Mouse (Mus musculus): ENCODE measurements around the gene F2rl1. TPM values are rescaled to one million over a fixed set of nuclear protein-coding genes. Genes with fewer than 3 reads are reported as not detected.
A peak's percentile ranks its signal among the peaks of the same experiment; 100 is the strongest.

The F2rl1 gene
- polyA plus RNA-seq (2015; fragmentation: Nextera tagmentation; extraction: Ambion mirVana): 0.11 TPM in 1 of 2 replicates, not detected in the other

DNA sequence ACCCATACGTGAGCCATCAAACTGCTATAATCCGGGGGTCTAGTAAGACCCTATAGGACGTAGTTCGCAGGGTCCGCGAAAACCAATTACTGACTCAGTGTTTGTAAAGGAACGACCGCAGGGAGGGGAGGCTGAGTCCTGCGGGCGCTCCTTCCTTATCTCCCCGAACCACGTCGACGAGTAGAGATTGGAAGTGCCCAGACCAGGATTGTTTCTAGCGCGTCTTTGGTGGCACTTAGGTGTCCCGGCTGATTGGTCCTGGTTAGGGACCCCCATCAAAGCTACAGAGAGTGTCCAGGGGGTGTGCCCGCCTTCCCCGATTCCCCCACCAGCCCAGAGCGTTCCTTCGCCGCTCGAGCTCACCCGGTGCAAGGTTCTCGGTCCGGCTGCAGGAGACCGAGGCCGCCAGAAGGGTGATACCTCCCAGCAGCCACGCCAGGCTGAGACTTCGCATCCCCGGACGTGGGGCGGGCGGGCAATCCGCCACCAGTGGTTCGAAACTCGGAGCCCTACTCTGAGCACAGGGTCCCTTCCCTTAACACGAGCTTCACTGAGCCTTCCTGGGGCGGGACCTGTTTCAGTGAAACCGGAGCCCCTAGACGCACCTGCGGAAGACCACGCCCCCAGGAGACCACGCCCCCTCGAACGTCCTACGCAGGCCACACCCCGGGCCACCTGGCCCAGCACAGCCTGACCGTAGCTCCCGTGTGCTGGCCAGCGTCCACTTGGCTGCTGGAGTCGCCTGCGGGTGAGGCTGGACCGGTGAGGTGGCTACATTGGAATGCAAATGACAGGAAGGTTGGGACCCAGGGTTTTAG, at the start of gene F2rl1:
Gene F2rl1, minus strand, starts transcription at position 554 of the 818 bp plus-strand sequence.
- Histone ChIP-seq H3K9ac (replicated peaks; ENCODE audit: low read depth, low read length) (peak within 1 kb of the TSS; percentile 33), H3K36me3 (ENCODE audit: control insufficient read depth, insufficient read depth) (no peaks in the 10 kb centered on the region), H3K9me3 (ENCODE audit: control insufficient read depth, low read length) (no peaks in the 10 kb centered on the region), H3K4me2 (ENCODE audit: low read length) (peak within 1 kb of the TSS; percentile 74), H3K4me1 (replicated peaks; ENCODE audit: control insufficient read depth, insufficient read depth, low read length) (peaks cover 14% of the 10 kb centered on the region), H3K27ac (ENCODE audit: low read length) (no peak within 1 kb of the TSS), H3K4me3 (replicated peaks; ENCODE audit: low read length) (peak within 1 kb of the TSS; percentile 41), H3K27me3 (replicated peaks; ENCODE audit: control insufficient read depth, insufficient read depth, low read length) (peaks cover 30% of the 10 kb centered on the region)
- ATAC-seq: peak; percentile 69
- WGBS: under 1% methylated on average over 54 of the region's 54 CpGs

DNA sequence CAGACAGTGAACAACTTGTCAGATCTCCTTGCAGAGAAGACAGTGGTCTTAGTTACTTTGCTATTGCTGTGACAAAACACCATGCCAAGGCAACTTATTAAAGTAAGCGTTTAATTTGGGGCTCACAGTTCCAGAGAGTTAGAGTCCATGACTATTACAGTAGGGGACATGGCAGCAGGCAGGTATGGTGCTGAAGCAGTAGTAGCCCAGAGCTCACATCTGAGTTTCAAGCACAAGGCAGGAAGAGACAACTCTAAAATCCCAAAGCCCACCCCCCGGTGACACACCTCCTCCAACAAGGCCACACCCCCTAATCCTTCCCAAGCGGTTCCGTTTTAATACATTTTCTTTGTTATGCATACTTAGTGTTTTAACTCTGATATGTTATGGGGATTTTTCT, 45.9 kb upstream of the F2rl1 start:
- Histone ChIP-seq H3K9me3 (ENCODE audit: control insufficient read depth, low read length) (peaks cover 3% of the 10 kb centered on the region; the same call in 1 of the 2 replicates), H3K4me1 (replicated peaks; ENCODE audit: control insufficient read depth, insufficient read depth, low read length) (no peaks in the 10 kb centered on the region), H3K36me3 (ENCODE audit: control insufficient read depth, insufficient read depth) (no peaks in the 10 kb centered on the region), H3K27ac (ENCODE audit: low read length) (no peak overlapping the region), H3K27me3 (replicated peaks; ENCODE audit: control insufficient read depth, insufficient read depth, low read length) (no peaks in the 10 kb centered on the region), H3K4me3 (replicated peaks; ENCODE audit: low read length) (no peak overlapping the region), H3K4me2 (ENCODE audit: low read length) (no peak overlapping the region), H3K9ac (replicated peaks; ENCODE audit: low read depth, low read length) (no peak overlapping the region)
- ATAC-seq: no peak
- WGBS: 94% methylated on average over 4 of the region's 4 CpGs

DNA sequence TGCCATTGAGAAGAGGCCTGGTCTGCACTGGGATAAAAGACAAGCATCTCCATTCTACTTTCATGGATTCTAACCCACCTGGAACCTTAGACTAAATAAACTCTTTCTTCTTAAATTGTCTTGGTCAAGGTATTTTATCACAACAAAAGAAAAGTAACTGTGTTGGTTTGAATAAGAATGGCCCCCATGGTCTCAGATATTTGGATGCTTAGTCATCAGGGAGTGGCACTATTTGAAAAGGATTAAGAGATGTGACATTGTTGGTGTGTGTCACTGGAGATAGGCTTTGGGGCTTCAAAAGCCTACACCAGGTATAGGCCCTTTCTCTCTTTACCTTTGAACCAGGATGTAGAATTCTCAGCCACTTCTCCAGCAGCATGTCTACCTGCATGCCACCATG, 44.3 kb upstream of the F2rl1 start:
- no peak for ATAC-seq
- no peaks in the 10 kb centered on the region for H3K36me3 ChIP-seq (ENCODE audit: control insufficient read depth, insufficient read depth)
- peaks cover 3% of the 10 kb centered on the region; the same call in 1 of the 2 replicates for H3K9me3 ChIP-seq (ENCODE audit: control insufficient read depth, low read length)
- H3K4me2 ChIP-seq (ENCODE audit: low read length): no peak overlapping the region
- no peaks in the 10 kb centered on the region for H3K4me1 ChIP-seq (replicated peaks; ENCODE audit: control insufficient read depth, insufficient read depth, low read length)
- H3K27ac ChIP-seq (ENCODE audit: low read length): no peak overlapping the region
- H3K9ac ChIP-seq (replicated peaks; ENCODE audit: low read depth, low read length): no peak overlapping the region
- H3K27me3 ChIP-seq (replicated peaks; ENCODE audit: control insufficient read depth, insufficient read depth, low read length): peaks cover 3% of the 10 kb centered on the region; the same call in 1 of the 2 replicates
- no peak overlapping the region for H3K4me3 ChIP-seq (replicated peaks; ENCODE audit: low read length)

DNA sequence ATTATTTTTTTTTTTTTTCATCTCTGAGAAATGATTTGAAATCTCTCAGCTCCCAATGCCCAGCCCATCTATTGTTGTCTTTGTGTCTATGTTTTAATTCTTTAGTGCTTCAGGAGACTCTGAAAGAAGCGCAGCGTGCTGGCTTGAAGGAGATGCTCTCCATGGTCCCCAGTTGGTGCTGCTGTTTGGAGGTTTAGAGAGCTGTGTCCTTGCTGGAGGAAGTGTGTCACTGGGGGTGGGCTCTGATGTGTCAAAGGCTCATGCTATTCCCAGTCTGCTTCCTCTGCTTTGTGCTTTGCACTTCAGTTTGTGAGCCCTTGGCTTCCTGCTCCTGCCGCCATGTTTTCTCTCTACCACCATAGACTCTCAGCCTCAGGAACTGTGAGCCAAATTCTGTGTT, 43.3 kb upstream of the F2rl1 start:
- 100% methylated on average over 3 of the region's 3 CpGs for WGBS

DNA sequence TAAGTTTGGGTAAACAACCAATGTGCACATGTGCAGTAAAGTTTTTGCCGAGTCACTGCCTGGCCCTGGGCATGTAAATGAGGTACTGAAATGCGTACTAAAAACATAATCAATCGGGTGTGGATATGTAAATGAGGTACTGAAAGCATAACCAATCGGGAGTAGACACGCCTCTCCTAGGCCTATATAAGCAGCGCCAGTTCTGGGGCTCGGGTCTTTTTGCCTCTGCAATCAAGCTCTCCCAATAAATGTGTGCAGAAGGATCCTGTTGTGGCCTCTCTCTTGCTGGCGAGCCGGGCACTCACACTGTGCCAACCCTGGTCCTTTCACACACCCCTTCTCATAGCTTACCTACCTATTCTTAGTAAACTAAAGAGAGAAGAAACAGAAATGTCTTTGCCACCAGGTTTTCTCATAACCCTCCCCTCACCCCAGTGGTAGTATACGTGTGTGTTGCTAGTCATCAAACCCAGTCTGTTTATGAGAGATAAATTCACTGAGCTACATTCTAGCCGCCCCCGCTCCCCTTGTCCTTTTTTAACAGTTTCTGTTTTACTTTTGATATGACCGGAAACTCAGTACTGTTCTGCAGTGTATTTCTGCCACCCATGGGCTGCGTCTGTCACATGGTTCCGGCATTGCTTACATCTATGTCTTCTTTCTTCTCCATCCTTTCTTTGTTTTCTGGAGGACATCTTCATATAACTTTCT, 42.0 kb upstream of the F2rl1 start:
- H3K27me3 ChIP-seq (replicated peaks; ENCODE audit: control insufficient read depth, insufficient read depth, low read length): peaks cover 3% of the 10 kb centered on the region; the same call in 1 of the 2 replicates
- H3K9ac ChIP-seq (replicated peaks; ENCODE audit: low read depth, low read length): no peak overlapping the region
- WGBS: 90% methylated on average over 15 of the region's 15 CpGs
- H3K9me3 ChIP-seq (ENCODE audit: control insufficient read depth, low read length): peaks cover 3% of the 10 kb centered on the region; the same call in 1 of the 2 replicates
- 0 out of 2 replicates have a peak, but pooled peaks cover 3% of the 10 kb centered on the region for H3K4me1 ChIP-seq (replicated peaks; ENCODE audit: control insufficient read depth, insufficient read depth, low read length)
- no peaks in the 10 kb centered on the region for H3K36me3 ChIP-seq (ENCODE audit: control insufficient read depth, insufficient read depth)
- no peak overlapping the region for H3K4me2 ChIP-seq (ENCODE audit: low read length)
- H3K27ac ChIP-seq (ENCODE audit: low read length): no peak overlapping the region
- H3K4me3 ChIP-seq (replicated peaks; ENCODE audit: low read length): no peak overlapping the region
- no peak for ATAC-seq

More for the DNA sequence above, 43.3 kb upstream of the F2rl1 start:
- H3K4me1 ChIP-seq (replicated peaks; ENCODE audit: control insufficient read depth, insufficient read depth, low read length): no peaks in the 10 kb centered on the region
- H3K27ac ChIP-seq (ENCODE audit: low read length): no peak overlapping the region
- peaks cover 3% of the 10 kb centered on the region; the same call in 1 of the 2 replicates for H3K9me3 ChIP-seq (ENCODE audit: control insufficient read depth, low read length)
- no peaks in the 10 kb centered on the region for H3K36me3 ChIP-seq (ENCODE audit: control insufficient read depth, insufficient read depth)
- no peak overlapping the region for H3K4me3 ChIP-seq (replicated peaks; ENCODE audit: low read length)
- H3K9ac ChIP-seq (replicated peaks; ENCODE audit: low read depth, low read length): no peak overlapping the region
- no peak for ATAC-seq
- H3K27me3 ChIP-seq (replicated peaks; ENCODE audit: control insufficient read depth, insufficient read depth, low read length): peaks cover 3% of the 10 kb centered on the region; the same call in 1 of the 2 replicates
- H3K4me2 ChIP-seq (ENCODE audit: low read length): no peak overlapping the region

DNA sequence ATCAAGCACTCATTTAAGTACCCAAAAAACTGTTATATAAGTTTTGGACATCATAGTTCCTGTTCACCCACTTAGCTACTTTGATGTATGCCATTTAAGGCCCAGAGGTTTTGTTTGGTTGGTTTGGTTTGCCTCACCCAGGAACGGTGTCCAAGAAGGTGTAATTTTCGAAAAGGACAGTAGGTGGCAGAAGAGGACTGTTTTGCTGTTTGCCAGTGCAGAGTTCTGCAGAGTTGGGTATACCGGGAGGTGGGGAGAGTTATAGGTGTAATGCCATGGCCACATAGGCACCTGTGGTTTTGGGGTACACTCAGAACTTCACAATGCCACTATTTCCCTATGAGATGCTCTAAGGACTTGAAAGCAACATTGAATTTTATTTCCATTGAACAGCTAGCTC, 38.7 kb upstream of the F2rl1 start:
- Histone ChIP-seq H3K36me3 (ENCODE audit: control insufficient read depth, insufficient read depth) (no peaks in the 10 kb centered on the region), H3K27me3 (replicated peaks; ENCODE audit: control insufficient read depth, insufficient read depth, low read length) (peaks cover 3% of the 10 kb centered on the region; the same call in 1 of the 2 replicates), H3K9ac (replicated peaks; ENCODE audit: low read depth, low read length) (no peak overlapping the region), H3K27ac (ENCODE audit: low read length) (no peak overlapping the region), H3K9me3 (ENCODE audit: control insufficient read depth, low read length) (no peaks in the 10 kb centered on the region), H3K4me2 (ENCODE audit: low read length) (no peak overlapping the region), H3K4me1 (replicated peaks; ENCODE audit: control insufficient read depth, insufficient read depth, low read length) (0 out of 2 replicates have a peak, but pooled peaks cover 3% of the 10 kb centered on the region), H3K4me3 (replicated peaks; ENCODE audit: low read length) (no peak overlapping the region)
- WGBS: 0% methylated on average over 3 of the region's 3 CpGs
- ATAC-seq: peak; percentile 83

DNA sequence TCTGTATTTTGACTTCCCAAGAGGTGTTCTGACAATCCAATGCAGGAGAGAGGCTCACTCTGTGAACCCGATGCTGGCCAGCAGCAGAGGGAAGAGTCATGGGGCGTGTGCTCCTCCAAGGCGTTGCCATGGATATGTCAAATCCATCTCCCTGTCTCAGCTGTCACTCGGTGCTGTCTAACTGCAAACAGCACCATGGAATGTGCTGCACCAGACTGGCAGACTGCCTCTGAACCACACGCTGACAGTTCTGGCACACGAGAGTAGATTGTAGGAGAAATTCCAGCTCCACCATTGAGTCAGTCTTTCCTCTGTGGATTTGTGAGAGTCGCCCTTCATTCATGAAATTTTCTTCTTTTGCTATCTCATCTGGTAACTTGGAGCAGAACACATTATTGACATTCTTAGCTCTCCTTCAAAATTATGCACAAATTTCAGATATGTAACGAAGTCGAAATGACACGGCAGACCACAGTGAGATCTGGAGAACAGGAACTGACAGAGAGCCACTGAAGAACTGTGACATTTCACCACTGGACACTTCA, 38.1 kb upstream of the F2rl1 start:
- Histone ChIP-seq H3K4me2 (ENCODE audit: low read length) (peak overlapping the region; percentile 7; the same call in 1 of the 2 replicates), H3K9me3 (ENCODE audit: control insufficient read depth, low read length) (no peaks in the 10 kb centered on the region), H3K4me1 (replicated peaks; ENCODE audit: control insufficient read depth, insufficient read depth, low read length) (0 out of 2 replicates have a peak, but pooled peaks cover 3% of the 10 kb centered on the region), H3K27ac (ENCODE audit: low read length) (peak overlapping the region; percentile 28), H3K27me3 (replicated peaks; ENCODE audit: control insufficient read depth, insufficient read depth, low read length) (peaks cover 3% of the 10 kb centered on the region; the same call in 1 of the 2 replicates), H3K36me3 (ENCODE audit: control insufficient read depth, insufficient read depth) (no peaks in the 10 kb centered on the region), H3K9ac (replicated peaks; ENCODE audit: low read depth, low read length) (no peak overlapping the region), H3K4me3 (replicated peaks; ENCODE audit: low read length) (no peak overlapping the region)
- 44% methylated on average over 10 of the region's 10 CpGs for WGBS
- ATAC-seq: peak; percentile 91

DNA sequence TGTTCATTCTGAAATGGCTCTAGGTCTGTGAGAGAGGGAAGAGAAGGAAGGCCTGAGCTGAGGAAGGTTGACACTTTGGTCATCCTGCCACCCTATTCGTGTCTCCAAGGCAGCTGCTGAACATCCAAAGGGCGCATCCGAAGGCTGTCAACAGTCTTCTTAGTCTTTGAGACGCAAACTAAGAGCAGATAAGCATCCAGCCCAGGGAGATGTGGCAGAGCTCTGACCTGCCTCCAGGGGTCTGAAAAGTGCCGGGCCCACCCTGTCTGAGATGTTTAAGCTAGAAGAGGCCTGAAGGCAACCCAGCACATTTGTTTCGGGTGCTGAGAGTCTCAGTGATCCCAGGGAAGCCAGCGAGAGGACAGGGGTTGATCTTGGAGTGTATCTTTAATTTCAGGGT, 32.3 kb upstream of the F2rl1 start:
- Histone ChIP-seq H3K27ac (ENCODE audit: low read length) (no peak overlapping the region), H3K4me3 (replicated peaks; ENCODE audit: low read length) (no peak overlapping the region), H3K4me2 (ENCODE audit: low read length) (no peak overlapping the region), H3K4me1 (replicated peaks; ENCODE audit: control insufficient read depth, insufficient read depth, low read length) (no peaks in the 10 kb centered on the region), H3K9me3 (ENCODE audit: control insufficient read depth, low read length) (no peaks in the 10 kb centered on the region), H3K36me3 (ENCODE audit: control insufficient read depth, insufficient read depth) (no peaks in the 10 kb centered on the region), H3K9ac (replicated peaks; ENCODE audit: low read depth, low read length) (no peak overlapping the region), H3K27me3 (replicated peaks; ENCODE audit: control insufficient read depth, insufficient read depth, low read length) (no peaks in the 10 kb centered on the region)
- 88% methylated on average over 7 of the region's 7 CpGs for WGBS
- ATAC-seq: no peak

Data from forebrain, embryonic 16.5 days (tissue).